Mouse (Mus musculus) midbrain, embryonic 14.5 days (tissue): Measurements from ENCODE around the gene Gm281. TPM values are rescaled to one million over a fixed set of nuclear protein-coding genes. Genes with fewer than 3 reads are reported as not detected.

Experiments used
- ATAC-seq: fragments of 200-750 bp; cut with Nextera tagmentation; 2 replicates; pipeline ENCODE4 v1.8.0; 2017; ENCODE audit warnings: moderate number of reproducible peaks, moderate library complexity; ENCODE audit not compliant: low FRiP score, low TSS enrichment
- DNase-seq: peaks from one replicate; pipeline ENCODE4 v3.0.0-alpha.2; 2015
- H3K27ac ChIP-seq: fragments of 300-500 bp; sonication (generic); replicated peaks from 2 replicates; pipeline ENCODE4 v1.5.1; 2014; ENCODE audit warnings: mild to moderate bottlenecking, low read depth, low read length, moderate library complexity
- H3K27me3 ChIP-seq: fragments of 300-500 bp; sonication (generic); 2 replicates; pipeline ENCODE4 v1.6.1; 2014; ENCODE audit warnings: low read length, control low read depth, mixed read lengths; ENCODE audit not compliant: control insufficient read depth, insufficient read depth
- H3K36me3 ChIP-seq: fragments of 300-500 bp; sonication (generic); 2 replicates; pipeline ENCODE4 v1.6.1; 2014; ENCODE audit warnings: low read length, control low read depth; ENCODE audit not compliant: control insufficient read depth, insufficient read depth
- H3K4me1 ChIP-seq: fragments of 300-500 bp; sonication (generic); 2 replicates; pipeline ENCODE4 v1.6.1; 2014; ENCODE audit warnings: mild to moderate bottlenecking, antibody characterized with exemption, low read length, control low read depth; ENCODE audit not compliant: control insufficient read depth, insufficient read depth
- H3K4me2 ChIP-seq: fragments of 300-500 bp; sonication (generic); 2 replicates; pipeline ENCODE4 v1.6.1; 2014; ENCODE audit warnings: mild to moderate bottlenecking, low read length, moderate library complexity
- H3K4me3 ChIP-seq: fragments of 300-500 bp; sonication (generic); replicated peaks from 2 replicates; pipeline ENCODE4 v1.5.1; 2014; ENCODE audit warnings: low read depth, low read length
- H3K9ac ChIP-seq: fragments of 300-500 bp; sonication (generic); replicated peaks from 2 replicates; pipeline ENCODE4 v1.6.1; 2014; ENCODE audit warnings: mild to moderate bottlenecking, low read length, moderate library complexity
- H3K9me3 ChIP-seq: fragments of 300-500 bp; sonication (generic); 2 replicates; pipeline ENCODE4 v1.6.1; 2016; ENCODE audit warnings: low read length, control low read depth, mixed read lengths; ENCODE audit not compliant: control insufficient read depth
- WGBS: fragments of 180-500 bp; shearing (Covaris S2); extraction: QIAGEN DNeasy Blood & Tissue Kit; methylation state at CpG from one replicate; pipeline ENCODE4 v1.1.7; 2014; 5-methylcytosine and 5-hydroxymethylcytosine counted together
- polyA plus RNA-seq: library from polyadenylated mRNA; unstranded; fragments of >200 nt; fragmentation: Nextera tagmentation; extraction: Ambion mirVana; gene quantifications from 2 replicates; pipeline ENCODE4 v1.2.1, GENCODE M21; 2014

Gm281 gene
- polyA plus RNA-seq, 1 experiment from 2014 or later = not detected

DNA sequence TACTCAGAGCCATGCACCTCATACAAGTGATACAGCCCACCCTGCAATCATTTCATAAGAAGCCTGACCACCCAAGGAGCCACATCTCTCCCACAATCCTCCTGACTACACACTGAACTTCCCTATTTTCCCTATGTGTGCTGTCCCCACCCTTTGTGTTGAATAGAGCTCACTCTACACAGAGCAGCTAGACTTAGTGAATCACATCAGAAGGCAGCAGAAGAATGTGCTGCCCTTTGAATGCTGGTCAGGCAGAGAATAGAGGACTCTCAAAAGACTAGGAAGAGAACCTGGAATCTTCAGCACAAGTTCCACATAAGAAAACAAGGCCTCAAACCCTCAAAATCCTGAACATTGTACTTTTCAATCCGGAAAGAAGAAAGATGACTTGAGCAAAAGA, 7.8 kb downstream of the Gm281 start:
- no peak overlapping the region for H3K4me3 ChIP-seq
- no peak overlapping the region for H3K27ac ChIP-seq
- H3K9ac ChIP-seq = no peak overlapping the region
- no peaks in the 10 kb centered on the region for H3K4me1 ChIP-seq
- no peak for DNase-seq
- H3K36me3 ChIP-seq = no peaks in the 10 kb centered on the region
- no peak for ATAC-seq
- no peak overlapping the region for H3K4me2 ChIP-seq
- WGBS = 98% methylated on average over 1 of the region's 1 CpGs
- H3K27me3 ChIP-seq = no peaks in the 10 kb centered on the region
- no peaks in the 10 kb centered on the region for H3K9me3 ChIP-seq

DNA sequence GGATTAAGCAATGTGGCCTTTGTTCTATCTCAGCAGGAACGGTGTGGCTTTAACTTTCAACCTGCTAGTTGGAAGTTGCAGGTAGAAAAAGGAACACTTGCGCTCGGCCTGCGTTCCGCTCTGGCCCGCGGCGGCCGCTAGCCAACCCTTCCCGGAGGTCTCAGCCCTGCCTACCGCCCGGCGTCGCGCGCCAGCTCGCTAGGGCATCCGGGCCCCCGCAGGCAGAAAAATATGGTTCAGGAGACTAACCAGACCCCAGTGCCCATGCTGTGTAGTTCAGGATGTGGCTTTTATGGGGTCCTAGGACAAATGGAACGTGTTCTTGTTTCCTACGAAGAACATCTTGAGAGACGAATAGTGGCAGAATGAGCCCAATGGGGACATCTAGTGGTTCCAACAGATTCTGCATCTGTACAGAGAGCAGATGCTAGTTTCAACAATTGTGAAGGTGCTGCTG, 12.6 kb downstream of the Gm281 start:
- Histone ChIP-seq H3K27ac (no peak overlapping the region), H3K4me2 (peak overlapping the region; percentile 88), H3K9me3 (no peaks in the 10 kb centered on the region), H3K4me1 (0 out of 2 replicates have a peak, but pooled peaks cover 3% of the 10 kb centered on the region), H3K27me3 (no peaks in the 10 kb centered on the region), H3K36me3 (no peaks in the 10 kb centered on the region), H3K4me3 (peak overlapping the region; percentile 52), H3K9ac (peak overlapping the region; percentile 77)
- under 1% methylated on average over 22 of the region's 22 CpGs for WGBS
- DNase-seq (peak; percentile 90), ATAC-seq (peak; percentile 82)

DNA sequence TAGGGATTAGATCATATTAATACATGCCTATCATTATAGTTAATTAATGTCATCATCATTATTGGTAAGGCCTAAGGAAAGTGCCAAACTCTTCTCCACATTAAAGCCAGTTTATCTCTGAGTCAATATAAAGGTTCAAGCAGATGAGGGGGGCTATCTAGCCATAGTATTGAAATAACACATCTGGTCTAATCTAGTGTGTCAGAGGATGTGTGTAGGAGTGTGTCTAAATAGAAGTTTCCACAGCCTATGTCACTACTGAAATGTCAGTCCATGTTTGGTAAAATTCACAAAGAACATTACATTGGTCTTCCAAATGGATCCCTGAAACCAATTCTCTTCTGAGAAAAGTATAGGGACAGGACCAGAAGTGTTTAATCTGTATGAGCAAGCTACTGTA, 19.1 kb downstream of the Gm281 start:
- H3K27me3 ChIP-seq = no peaks in the 10 kb centered on the region
- DNase-seq (no peak), ATAC-seq (no peak)
- no peaks in the 10 kb centered on the region for H3K36me3 ChIP-seq
- H3K27ac ChIP-seq = no peak overlapping the region
- H3K4me3 ChIP-seq = no peak overlapping the region
- H3K9ac ChIP-seq = no peak overlapping the region
- H3K4me1 ChIP-seq = no peaks in the 10 kb centered on the region
- no peak overlapping the region for H3K4me2 ChIP-seq
- no peaks in the 10 kb centered on the region for H3K9me3 ChIP-seq

DNA sequence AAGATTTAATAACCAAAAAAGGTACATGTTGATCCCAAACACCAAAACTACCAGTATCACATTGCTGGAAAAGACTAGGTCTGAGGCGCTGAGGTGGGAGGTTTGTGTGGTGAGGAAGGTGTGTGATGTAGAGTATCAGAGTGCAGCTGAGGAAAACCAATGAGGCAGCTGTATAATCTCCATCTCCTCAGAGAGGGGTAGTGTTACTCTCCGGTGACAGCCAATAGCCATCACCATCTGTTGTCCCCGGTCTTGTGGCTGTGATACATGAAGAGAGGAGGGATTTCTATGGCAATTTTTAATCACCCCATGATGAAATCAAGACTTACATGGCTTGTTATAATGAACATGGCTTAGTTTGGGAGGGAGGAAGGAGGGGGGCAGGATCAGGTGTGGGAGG, 20.5 kb downstream of the Gm281 start:
- Histone ChIP-seq H3K4me3 (no peak overlapping the region), H3K4me2 (no peak overlapping the region), H3K9ac (no peak overlapping the region), H3K27ac (no peak overlapping the region), H3K4me1 (no peaks in the 10 kb centered on the region), H3K36me3 (no peaks in the 10 kb centered on the region), H3K9me3 (no peaks in the 10 kb centered on the region), H3K27me3 (no peaks in the 10 kb centered on the region)
- DNase-seq (no peak), ATAC-seq (no peak)
- WGBS = 86% methylated on average over 3 of the region's 3 CpGs

DNA sequence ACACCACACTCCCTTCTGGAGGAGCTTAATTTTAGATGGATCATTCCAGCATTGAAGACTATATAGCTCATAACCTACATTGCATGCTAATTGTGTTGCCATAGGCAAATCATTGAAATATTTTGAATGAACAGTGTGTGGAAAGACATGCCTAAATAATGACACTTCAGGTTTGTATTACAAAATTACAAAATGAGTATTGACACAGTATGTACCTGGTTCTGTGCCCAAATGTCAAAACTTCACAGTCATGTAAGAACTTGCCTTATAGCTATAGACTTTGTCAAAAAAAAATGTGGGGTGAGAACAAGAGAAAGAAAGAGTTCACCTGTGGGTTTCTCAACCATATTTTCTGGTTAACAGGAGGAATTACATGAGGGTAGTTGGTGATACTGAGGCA, 52.9 kb downstream of the Gm281 start:
- no peak for DNase-seq
- ATAC-seq = no peak
- no peak overlapping the region for H3K9ac ChIP-seq
- H3K36me3 ChIP-seq = no peaks in the 10 kb centered on the region
- H3K4me2 ChIP-seq = no peak overlapping the region
- H3K27me3 ChIP-seq = no peaks in the 10 kb centered on the region
- no peaks in the 10 kb centered on the region for H3K9me3 ChIP-seq
- no peak overlapping the region for H3K27ac ChIP-seq
- H3K4me1 ChIP-seq = no peaks in the 10 kb centered on the region
- no peak overlapping the region for H3K4me3 ChIP-seq

DNA sequence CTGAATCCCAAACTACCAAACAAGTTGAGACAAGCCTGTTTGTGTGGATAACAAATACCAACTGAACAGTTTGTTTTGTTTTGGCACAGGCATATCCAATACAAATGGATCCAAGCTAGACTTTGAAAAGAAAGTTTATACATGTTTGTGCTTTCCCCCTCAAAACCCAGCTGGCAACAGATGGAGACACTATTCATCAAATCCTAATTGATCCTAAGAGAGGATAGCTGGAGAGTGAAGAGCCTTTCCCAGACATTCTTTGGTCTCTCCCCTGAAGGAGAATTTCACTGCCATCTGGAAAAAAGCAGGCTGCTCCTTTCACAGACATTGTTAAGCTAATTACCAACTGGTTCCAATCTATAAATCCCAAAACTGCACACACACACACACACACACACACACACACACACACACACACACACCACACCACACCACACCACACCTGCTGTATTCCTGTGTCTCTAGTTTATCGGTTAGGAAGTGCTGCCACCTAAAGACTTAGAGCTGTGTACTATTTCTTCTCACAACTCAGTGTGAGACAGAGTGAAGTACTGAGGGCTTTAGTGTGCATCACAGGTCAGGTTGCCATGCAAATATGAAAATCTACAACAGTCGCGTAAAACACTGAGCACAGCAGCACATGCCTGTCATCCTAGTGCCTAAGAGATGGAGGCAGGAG, 101.3 kb downstream of the Gm281 start:
- Histone ChIP-seq H3K36me3 (no peaks in the 10 kb centered on the region), H3K9me3 (no peaks in the 10 kb centered on the region), H3K9ac (no peak overlapping the region), H3K4me2 (no peak overlapping the region), H3K27me3 (no peaks in the 10 kb centered on the region), H3K27ac (no peak overlapping the region), H3K4me1 (no peaks in the 10 kb centered on the region), H3K4me3 (no peak overlapping the region)
- WGBS = 87% methylated on average over 3 of the region's 3 CpGs
- peak; percentile 60; the same call in 1 of the 2 replicates for ATAC-seq
- DNase-seq = peak; percentile 7

DNA sequence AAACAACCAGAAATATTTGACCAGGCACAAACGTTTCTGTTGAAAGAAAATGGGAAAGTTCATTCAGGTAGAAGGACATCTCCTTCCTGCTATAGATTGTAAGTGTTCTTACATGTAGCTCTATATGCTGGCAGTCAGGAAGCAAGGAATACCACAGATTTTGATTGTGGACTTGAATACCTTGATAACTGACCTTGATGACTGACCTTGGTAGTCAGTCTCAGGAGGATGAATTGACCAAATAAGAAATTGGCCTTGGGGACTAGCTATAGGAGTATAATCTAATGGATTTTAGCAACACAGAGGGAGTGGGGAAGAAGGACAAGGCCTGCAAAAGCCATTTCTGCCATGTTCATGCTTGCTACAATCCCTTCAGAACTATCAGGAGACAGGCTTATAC, 123.8 kb downstream of the Gm281 start:
- no peak overlapping the region for H3K4me2 ChIP-seq
- no peak overlapping the region for H3K9ac ChIP-seq
- no peak overlapping the region for H3K27ac ChIP-seq
- H3K9me3 ChIP-seq = no peaks in the 10 kb centered on the region
- H3K36me3 ChIP-seq = no peaks in the 10 kb centered on the region
- no peak overlapping the region for H3K4me3 ChIP-seq
- no peaks in the 10 kb centered on the region for H3K27me3 ChIP-seq
- no peaks in the 10 kb centered on the region for H3K4me1 ChIP-seq
- 42% methylated on average over 1 of the region's 1 CpGs for WGBS
- DNase-seq (no peak), ATAC-seq (no peak)

DNA sequence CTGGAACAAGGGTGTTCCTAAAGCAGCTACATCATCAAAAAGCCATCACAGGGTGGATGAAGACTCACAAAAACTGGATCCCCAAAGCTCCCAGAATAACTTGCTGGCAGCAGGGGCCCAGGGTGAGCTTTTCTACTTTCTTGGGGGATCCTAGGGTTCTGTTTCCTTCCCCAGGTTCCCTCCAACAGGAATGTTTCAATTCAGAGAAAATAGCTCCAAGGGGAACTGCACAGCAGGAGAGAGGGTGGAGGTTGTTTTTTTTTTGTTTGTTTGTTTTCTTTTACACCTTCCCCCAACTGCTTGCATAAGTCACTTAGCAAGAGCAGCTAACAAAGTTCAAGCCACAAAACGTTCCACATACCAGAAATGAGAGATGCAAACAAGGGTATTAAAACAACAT, 124.3 kb downstream of the Gm281 start:
- Histone ChIP-seq H3K4me3 (no peak overlapping the region), H3K9me3 (no peaks in the 10 kb centered on the region), H3K9ac (no peak overlapping the region), H3K27ac (no peak overlapping the region), H3K36me3 (no peaks in the 10 kb centered on the region), H3K4me2 (no peak overlapping the region), H3K4me1 (no peaks in the 10 kb centered on the region), H3K27me3 (no peaks in the 10 kb centered on the region)
- 18% methylated on average over 1 of the region's 1 CpGs for WGBS
- DNase-seq (no peak), ATAC-seq (no peak)

DNA sequence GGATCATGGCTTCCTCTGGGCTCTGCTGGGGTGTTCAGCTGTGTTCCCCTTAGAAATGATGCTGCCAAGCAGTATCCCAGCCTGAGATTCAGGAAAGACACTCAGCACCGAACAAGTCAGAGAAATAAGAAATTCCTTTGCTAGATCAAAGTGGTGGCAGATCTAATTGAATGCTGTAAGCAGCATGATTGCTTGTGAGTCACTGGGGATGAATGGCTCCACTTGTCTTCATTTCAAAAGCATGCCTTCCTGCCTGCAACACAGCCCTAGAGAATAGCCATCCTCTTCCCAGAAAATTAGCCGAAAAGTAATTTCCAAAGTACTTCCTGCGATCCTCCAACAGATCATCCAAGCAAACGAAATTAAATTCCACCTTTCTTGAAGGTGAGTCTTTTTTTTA, 131.3 kb downstream of the Gm281 start:
- H3K27me3 ChIP-seq = no peaks in the 10 kb centered on the region
- no peaks in the 10 kb centered on the region for H3K9me3 ChIP-seq
- H3K4me1 ChIP-seq = no peaks in the 10 kb centered on the region
- H3K4me3 ChIP-seq = no peak overlapping the region
- no peaks in the 10 kb centered on the region for H3K36me3 ChIP-seq
- H3K9ac ChIP-seq = no peak overlapping the region
- no peak overlapping the region for H3K4me2 ChIP-seq
- DNase-seq (no peak), ATAC-seq (no peak)
- WGBS = 69% methylated on average over 4 of the region's 4 CpGs
- H3K27ac ChIP-seq = no peak overlapping the region
